Mouse (Mus musculus): ENCODE data around the gene Cdc26. TPM values are rescaled to one million over a fixed set of nuclear protein-coding genes. Genes with fewer than 3 reads are reported as not detected.

Cdc26 gene
- polyA plus RNA-seq (2012; rRNA removed), result 55.0 and 65.8 TPM in 2 replicates

DNA sequence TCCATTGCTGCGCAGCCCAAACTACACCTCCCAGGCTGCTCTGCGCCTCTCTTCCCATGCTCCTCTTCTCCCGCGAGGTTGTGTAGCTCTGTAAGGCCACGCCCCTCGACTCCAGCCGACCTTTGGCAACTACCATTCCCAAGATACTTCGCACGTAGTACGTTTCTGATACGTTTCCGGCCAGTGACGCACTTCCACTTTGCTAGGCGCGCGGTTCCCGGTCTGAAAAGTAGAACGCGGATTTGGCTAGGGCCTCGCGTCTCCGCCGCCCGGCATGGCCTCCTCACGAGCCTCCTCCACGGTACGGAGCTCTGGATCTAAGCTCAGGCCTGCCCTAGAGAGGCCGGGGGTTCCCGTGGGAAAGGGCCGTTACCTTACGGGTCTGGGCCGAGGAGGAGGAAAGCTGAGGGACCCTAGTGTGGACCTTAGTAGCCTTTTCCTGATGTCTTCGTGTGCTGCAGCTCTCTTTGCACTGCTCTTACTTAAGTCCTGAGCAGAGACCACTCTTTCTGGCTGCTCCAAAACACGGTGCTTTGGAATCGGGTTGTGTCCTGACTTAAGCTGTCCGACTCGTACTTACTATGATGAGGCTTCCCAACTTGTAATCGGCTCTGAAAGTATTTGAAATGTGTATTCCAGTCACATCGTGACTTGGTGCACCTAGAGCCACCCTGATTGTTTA is at the start of gene Cdc26, which contains the start of gene Prpf4:
Gene Cdc26, minus strand, starts transcription at position 42 of the 682 bp plus-strand sequence.
Gene Prpf4, plus strand, starts transcription at position 197 of the 682 bp plus-strand sequence.
- peak; percentile 72; the same call in 1 of the 2 replicates for TF ChIP-seq POLR2A (IDR thresholded peaks at IDR 0.05; ENCODE audit: borderline replicate concordance, insufficient read depth, low read length)
- no peak for TF ChIP-seq CTCF (IDR thresholded peaks at IDR 0.05; ENCODE audit: borderline replicate concordance, insufficient read depth, low read depth, low read length)
- Histone ChIP-seq H3K27me3 (ENCODE audit: control insufficient read depth, insufficient read depth, low read length) (no peaks in the 10 kb centered on the region), H3K27ac (ENCODE audit: insufficient read depth, low read length) (peak within 1 kb of the TSS; percentile 61), H3K4me1 (ENCODE audit: control insufficient read depth, insufficient read depth, low read length) (peaks cover 4% of the 10 kb centered on the region; the same call in 1 of the 2 replicates), H3K4me3 (replicated peaks; ENCODE audit: insufficient read depth, low read depth, low read length) (peak within 1 kb of the TSS; percentile 78)
- WGBS, result under 1% methylated on average over 39 of the region's 39 CpGs
- DNase-seq, result peak; percentile 97 to 99

DNA sequence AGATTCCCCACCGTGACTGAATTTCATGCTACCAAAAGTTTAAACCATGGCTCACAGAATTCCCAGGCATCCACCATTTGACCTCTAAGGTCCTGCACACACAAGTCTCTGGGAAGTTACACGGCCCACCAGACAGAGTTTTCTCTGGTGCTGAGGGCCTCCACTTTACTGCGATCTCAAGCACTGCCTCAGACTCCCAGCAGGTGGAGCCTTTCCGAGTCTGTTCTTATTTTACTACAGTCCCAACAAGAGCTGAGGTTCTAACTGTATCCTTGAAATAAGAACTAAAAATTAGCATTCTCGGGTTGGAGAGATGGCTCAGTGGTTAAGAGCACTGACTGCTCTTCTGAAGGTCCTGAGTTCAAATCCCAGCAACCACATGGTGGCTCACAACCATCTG is 46.6 kb upstream of the Cdc26 start:
- Histone ChIP-seq H3K27me3 (ENCODE audit: control insufficient read depth, insufficient read depth, low read length) (no peaks in the 10 kb centered on the region), H3K27ac (ENCODE audit: insufficient read depth, low read length) (no peak overlapping the region), H3K4me1 (ENCODE audit: control insufficient read depth, insufficient read depth, low read length) (no peaks in the 10 kb centered on the region), H3K4me3 (replicated peaks; ENCODE audit: insufficient read depth, low read depth, low read length) (no peak overlapping the region)
- TF ChIP-seq POLR2A (IDR thresholded peaks at IDR 0.05; ENCODE audit: borderline replicate concordance, insufficient read depth, low read length) (no peak), CTCF (IDR thresholded peaks at IDR 0.05; ENCODE audit: borderline replicate concordance, insufficient read depth, low read depth, low read length) (peak; percentile 39; the same call in 1 of the 2 replicates)
- 45% methylated on average over 5 of the region's 5 CpGs for WGBS
- peak; percentile 25 to 42 for DNase-seq

DNA sequence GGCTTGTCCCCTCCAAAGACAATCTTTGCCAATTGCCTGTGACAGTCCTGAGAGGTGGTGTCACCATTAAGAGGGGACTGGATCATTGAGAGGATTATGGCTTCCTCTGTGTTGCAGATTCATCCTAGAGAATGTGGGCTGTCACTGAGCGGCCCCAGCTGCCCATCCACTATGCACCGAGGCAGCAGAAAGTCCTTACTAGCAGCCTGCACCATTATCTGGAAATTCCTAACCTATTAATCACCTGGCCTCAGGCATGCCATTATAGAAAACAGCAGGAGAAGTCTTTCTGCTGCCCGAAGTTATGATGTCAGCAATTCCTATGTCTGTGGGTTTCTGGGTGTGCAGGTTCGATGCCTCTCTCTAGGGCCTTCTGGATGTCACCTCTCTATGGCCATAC is 32.5 kb upstream of the Cdc26 start:
- Histone ChIP-seq H3K27me3 (ENCODE audit: control insufficient read depth, insufficient read depth, low read length) (no peaks in the 10 kb centered on the region), H3K27ac (ENCODE audit: insufficient read depth, low read length) (peak overlapping the region; percentile 84), H3K4me3 (replicated peaks; ENCODE audit: insufficient read depth, low read depth, low read length) (no peak overlapping the region), H3K4me1 (ENCODE audit: control insufficient read depth, insufficient read depth, low read length) (peaks cover 8% of the 10 kb centered on the region)
- 59% methylated on average over 4 of the region's 4 CpGs for WGBS
- TF ChIP-seq POLR2A (IDR thresholded peaks at IDR 0.05; ENCODE audit: borderline replicate concordance, insufficient read depth, low read length) (no peak), CTCF (IDR thresholded peaks at IDR 0.05; ENCODE audit: borderline replicate concordance, insufficient read depth, low read depth, low read length) (no peak)
- DNase-seq, result no peak

GRCm38 (mm10) chr4:62440544-62440943 is 32.1 kb upstream of the Cdc26 start:
- Histone ChIP-seq H3K27ac (ENCODE audit: insufficient read depth, low read length) (peak overlapping the region; percentile 84), H3K4me3 (replicated peaks; ENCODE audit: insufficient read depth, low read depth, low read length) (no peak overlapping the region), H3K27me3 (ENCODE audit: control insufficient read depth, insufficient read depth, low read length) (no peaks in the 10 kb centered on the region), H3K4me1 (ENCODE audit: control insufficient read depth, insufficient read depth, low read length) (peaks cover 8% of the 10 kb centered on the region)
- peak; percentile 82 to 92 for DNase-seq
- TF ChIP-seq POLR2A (IDR thresholded peaks at IDR 0.05; ENCODE audit: borderline replicate concordance, insufficient read depth, low read length) (no peak), CTCF (IDR thresholded peaks at IDR 0.05; ENCODE audit: borderline replicate concordance, insufficient read depth, low read depth, low read length) (no peak)
- WGBS, result 6% methylated on average over 4 of the region's 4 CpGs

DNA sequence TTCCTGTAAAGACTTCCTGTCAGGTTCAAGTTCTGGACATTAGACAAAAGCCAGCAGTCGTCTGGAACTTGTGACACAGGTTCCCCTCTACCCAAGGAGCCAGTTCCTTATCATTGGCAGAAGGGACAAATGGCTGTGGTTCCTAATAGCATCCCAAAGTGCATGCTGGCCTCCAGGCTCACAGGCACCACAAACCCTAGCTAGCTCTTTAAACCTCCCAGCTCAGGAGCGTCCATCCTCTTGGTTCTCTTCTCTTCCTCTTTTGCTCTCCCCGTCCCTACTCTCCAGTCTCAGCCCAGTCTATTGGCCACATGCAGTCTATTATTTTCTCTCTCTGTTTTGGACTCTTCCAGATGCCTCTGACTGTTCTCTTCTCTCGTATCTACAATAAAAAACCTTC is 31.4 kb upstream of the Cdc26 start:
- no peak for TF ChIP-seq POLR2A (IDR thresholded peaks at IDR 0.05; ENCODE audit: borderline replicate concordance, insufficient read depth, low read length)
- 70% methylated on average over 4 of the region's 4 CpGs for WGBS
- Histone ChIP-seq H3K4me3 (replicated peaks; ENCODE audit: insufficient read depth, low read depth, low read length) (no peak overlapping the region), H3K4me1 (ENCODE audit: control insufficient read depth, insufficient read depth, low read length) (peaks cover 8% of the 10 kb centered on the region), H3K27ac (ENCODE audit: insufficient read depth, low read length) (no peak overlapping the region; the same call in 1 of the 2 replicates), H3K27me3 (ENCODE audit: control insufficient read depth, insufficient read depth, low read length) (no peaks in the 10 kb centered on the region)
- no peak for DNase-seq

DNA sequence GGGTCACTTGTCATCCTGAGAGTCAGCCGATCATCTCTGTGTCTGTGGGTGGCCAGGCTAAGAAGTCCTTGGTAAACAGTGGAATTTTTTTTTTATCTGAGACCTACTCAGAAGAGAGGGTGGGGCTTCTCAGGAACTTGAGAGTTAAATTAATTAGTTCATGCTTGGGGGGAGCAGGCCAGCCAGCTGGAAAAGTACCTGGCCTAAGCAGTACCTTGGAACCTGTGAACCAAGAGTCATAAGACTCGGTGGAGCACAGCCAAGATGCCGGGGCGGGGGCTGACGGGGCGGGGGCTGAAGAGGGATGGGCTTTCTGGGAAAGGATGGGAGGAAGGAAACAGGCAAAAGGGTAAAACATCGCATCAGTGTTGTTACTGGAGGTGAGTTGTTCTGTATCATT is 29.4 kb upstream of the Cdc26 start:
- 80% methylated on average over 7 of the region's 7 CpGs for WGBS
- no peak for TF ChIP-seq POLR2A (IDR thresholded peaks at IDR 0.05; ENCODE audit: borderline replicate concordance, insufficient read depth, low read length)
- TF ChIP-seq CTCF (IDR thresholded peaks at IDR 0.05; ENCODE audit: borderline replicate concordance, insufficient read depth, low read depth, low read length), result no peak
- no peak overlapping the region for H3K4me3 ChIP-seq (replicated peaks; ENCODE audit: insufficient read depth, low read depth, low read length)
- H3K27ac ChIP-seq (ENCODE audit: insufficient read depth, low read length), result no peak overlapping the region
- H3K27me3 ChIP-seq (ENCODE audit: control insufficient read depth, insufficient read depth, low read length), result no peaks in the 10 kb centered on the region
- peaks cover 8% of the 10 kb centered on the region for H3K4me1 ChIP-seq (ENCODE audit: control insufficient read depth, insufficient read depth, low read length)
- no peak for DNase-seq

GRCm38 (mm10) chr4:62437256-62437778 is 28.9 kb upstream of the Cdc26 start:
- H3K4me3 ChIP-seq (replicated peaks; ENCODE audit: insufficient read depth, low read depth, low read length), result no peak overlapping the region
- TF ChIP-seq POLR2A (IDR thresholded peaks at IDR 0.05; ENCODE audit: borderline replicate concordance, insufficient read depth, low read length), result no peak
- H3K4me1 ChIP-seq (ENCODE audit: control insufficient read depth, insufficient read depth, low read length), result peaks cover 8% of the 10 kb centered on the region
- WGBS, result 98% methylated on average over 3 of the region's 3 CpGs
- DNase-seq, result no peak
- no peaks in the 10 kb centered on the region for H3K27me3 ChIP-seq (ENCODE audit: control insufficient read depth, insufficient read depth, low read length)
- H3K27ac ChIP-seq (ENCODE audit: insufficient read depth, low read length), result no peak overlapping the region

- H3K27me3 ChIP-seq (ENCODE audit: control insufficient read depth, insufficient read depth, low read length), result no peaks in the 10 kb centered on the region
- no peak for DNase-seq
- 79% methylated on average over 6 of the region's 6 CpGs for WGBS
- no peak within 1 kb of the TSS for H3K4me3 ChIP-seq (replicated peaks; ENCODE audit: insufficient read depth, low read depth, low read length)
- no peak within 1 kb of the TSS for H3K27ac ChIP-seq (ENCODE audit: insufficient read depth, low read length)
- TF ChIP-seq POLR2A (IDR thresholded peaks at IDR 0.05; ENCODE audit: borderline replicate concordance, insufficient read depth, low read length) (no peak), CTCF (IDR thresholded peaks at IDR 0.05; ENCODE audit: borderline replicate concordance, insufficient read depth, low read depth, low read length) (no peak)
- H3K4me1 ChIP-seq (ENCODE audit: control insufficient read depth, insufficient read depth, low read length), result no peaks in the 10 kb centered on the region; the same call in 1 of the 2 replicates
These were observed 26.6 kb upstream of the Cdc26 start, which contains the start of gene Rnf183 for GRCm38 (mm10) chr4:62435081-62435480. Gene Rnf183, minus strand, starts transcription at chr4:62435252.

All from cerebellum, adult 2 months (tissue).